Mouse (Mus musculus) testis, postnatal 10 days (tissue): ENCODE results near the gene Zc3h18.

Experiments
- DNase-seq: peaks from one replicate; pipeline ENCODE4 v3.0.0; 2021; ENCODE audit warnings: low spot score

The Zc3h18 gene

GRCm38 (mm10) chr8:122463651-122464640 is 87.5 kb downstream of the Zc3h18 start:
- no peak for DNase-seq

GRCm38 (mm10) chr8:122464985-122465384 is 88.6 kb downstream of the Zc3h18 start:
- no peak for DNase-seq
